Mouse (Mus musculus) erythroblast, embryonic 14.5 days (primary cell): ENCODE measurements around the gene Pdxdc1.

Experiments used
- GATA1 ChIP-seq: IDR thresholded peaks from 2 replicates; pipeline ENCODE4 v1.6.1; 2012; ENCODE audit warnings: low read length, inconsistent platforms, mixed read lengths
- TAL1 ChIP-seq: IDR thresholded peaks from 3 replicates; pipeline ENCODE4 v1.6.1; 2012; ENCODE audit warnings: low read length, inconsistent platforms, mixed read lengths

DNA sequence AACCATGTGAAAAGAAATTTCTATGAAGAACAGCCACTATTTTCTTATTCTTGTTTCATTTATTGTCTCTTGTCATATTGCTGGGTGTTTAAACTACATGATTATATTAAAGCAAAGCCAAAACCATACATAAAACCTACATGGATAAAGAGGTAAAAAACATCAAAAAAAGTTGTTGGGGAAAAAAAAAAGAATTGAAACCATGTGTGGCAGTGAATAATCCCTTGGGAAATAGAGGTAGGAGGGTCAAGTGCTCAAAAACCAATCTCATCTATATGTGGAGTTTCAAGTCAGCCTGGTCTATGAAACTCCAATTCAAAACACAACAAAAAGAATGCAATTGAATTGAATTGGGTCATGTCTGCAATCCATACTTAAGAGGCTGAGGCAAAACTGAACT lies 10.1 kb downstream of the Pdxdc1 start:
- TF ChIP-seq TAL1, result no peak
- TF ChIP-seq GATA1, result no peak
